Mouse (Mus musculus): ENCODE data around the gene Traf3. TPM values are rescaled to one million over a fixed set of nuclear protein-coding genes. Genes with fewer than 3 reads are reported as not detected.

The Traf3 gene
- polyA plus RNA-seq, 1 experiment from 2014 or later = 10.8 TPM

DNA sequence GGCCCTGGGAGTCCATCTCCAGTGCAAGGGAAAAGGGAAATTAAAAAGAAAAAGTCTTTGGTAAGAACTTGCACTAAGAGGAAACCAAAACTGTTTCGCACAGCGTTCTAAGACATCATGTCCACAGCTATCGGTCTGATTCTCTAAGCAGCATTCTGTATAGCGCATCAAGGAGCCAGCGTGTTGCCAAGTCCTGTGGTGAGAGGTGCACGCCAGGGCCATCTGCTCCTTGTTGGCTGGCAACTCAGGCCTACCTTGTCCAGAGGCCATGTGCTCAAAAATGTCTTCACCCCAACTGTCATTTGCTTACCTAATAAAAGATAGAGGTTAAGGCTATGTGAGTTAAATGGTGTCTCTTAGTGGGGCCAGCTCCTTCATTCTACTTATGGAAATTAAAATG is 75.7 kb downstream of the Traf3 start:
- Histone ChIP-seq H3K27ac (replicated peaks; ENCODE audit: low read depth, low read length) (no peak overlapping the region), H3K4me3 (ENCODE audit: low read depth, low read length) (no peak overlapping the region), H3K4me2 (ENCODE audit: low read depth, severe bottlenecking) (no peak overlapping the region), H3K9me3 (ENCODE audit: control insufficient read depth, low read length) (no peaks in the 10 kb centered on the region), H3K4me1 (ENCODE audit: control insufficient read depth, insufficient read depth, low read length) (no peaks in the 10 kb centered on the region), H3K9ac (ENCODE audit: low read length) (no peak overlapping the region), H3K27me3 (ENCODE audit: control insufficient read depth, insufficient read depth, low read length) (no peaks in the 10 kb centered on the region; the same call in 1 of the 2 replicates), H3K36me3 (ENCODE audit: control insufficient read depth, insufficient read depth, low read length) (peaks cover 6% of the 10 kb centered on the region; the same call in 1 of the 2 replicates)
- 96% methylated on average over 6 of the region's 6 CpGs for WGBS
- DNase-seq (ENCODE audit: low spot score) = no peak
- ATAC-seq (ENCODE audit: insufficient number of reproducible peaks, low FRiP score, low TSS enrichment, low read depth) = no peak

DNA sequence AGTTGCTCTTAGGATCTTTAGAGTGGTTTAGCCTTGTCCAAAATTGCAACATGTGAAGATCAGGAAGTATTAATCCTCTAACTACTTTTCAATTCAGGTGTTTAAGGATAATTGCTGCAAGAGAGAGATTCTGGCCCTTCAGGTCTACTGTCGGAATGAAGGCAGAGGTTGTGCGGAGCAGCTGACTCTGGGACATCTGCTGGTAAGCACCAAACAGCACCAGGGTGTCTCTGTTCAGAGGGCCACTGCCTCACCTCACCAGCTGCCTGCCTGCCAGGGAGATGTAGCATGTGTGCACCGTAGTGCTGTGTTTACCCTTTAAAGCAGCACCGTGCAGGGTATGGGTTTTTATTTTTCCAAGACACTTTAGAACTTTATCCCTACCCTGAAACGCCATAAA is 76.2 kb downstream of the Traf3 start:
- WGBS = 94% methylated on average over 5 of the region's 5 CpGs
- H3K4me3 ChIP-seq (ENCODE audit: low read depth, low read length) = no peak overlapping the region
- no peaks in the 10 kb centered on the region; the same call in 1 of the 2 replicates for H3K27me3 ChIP-seq (ENCODE audit: control insufficient read depth, insufficient read depth, low read length)
- no peaks in the 10 kb centered on the region for H3K4me1 ChIP-seq (ENCODE audit: control insufficient read depth, insufficient read depth, low read length)
- no peak overlapping the region for H3K4me2 ChIP-seq (ENCODE audit: low read depth, severe bottlenecking)
- no peaks in the 10 kb centered on the region for H3K9me3 ChIP-seq (ENCODE audit: control insufficient read depth, low read length)
- no peak for ATAC-seq (ENCODE audit: insufficient number of reproducible peaks, low FRiP score, low TSS enrichment, low read depth)
- no peak overlapping the region for H3K9ac ChIP-seq (ENCODE audit: low read length)
- no peak for DNase-seq (ENCODE audit: low spot score)
- peaks cover 6% of the 10 kb centered on the region; the same call in 1 of the 2 replicates for H3K36me3 ChIP-seq (ENCODE audit: control insufficient read depth, insufficient read depth, low read length)
- H3K27ac ChIP-seq (replicated peaks; ENCODE audit: low read depth, low read length) = no peak overlapping the region

DNA sequence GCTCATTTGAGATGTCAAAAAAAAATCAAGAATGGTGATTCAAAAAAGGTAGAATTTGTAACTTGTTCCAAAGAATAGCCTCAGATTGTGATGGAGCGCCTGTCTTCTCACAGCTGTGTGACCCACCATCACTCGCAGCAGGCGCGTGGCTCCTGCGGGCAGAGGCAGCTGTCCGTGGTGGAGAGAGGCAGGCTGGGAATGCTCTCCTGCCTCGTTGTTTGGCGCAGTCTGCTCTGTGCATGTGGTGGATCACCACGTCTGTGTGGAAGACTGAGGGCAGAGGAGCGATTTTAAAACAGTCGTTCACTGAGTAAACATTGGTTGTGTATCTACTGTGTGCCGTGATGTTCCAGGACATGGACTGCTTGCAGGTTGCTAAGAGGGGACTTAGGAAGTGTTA is 77.6 kb downstream of the Traf3 start:
- H3K4me1 ChIP-seq (ENCODE audit: control insufficient read depth, insufficient read depth, low read length) = no peaks in the 10 kb centered on the region
- no peaks in the 10 kb centered on the region for H3K27me3 ChIP-seq (ENCODE audit: control insufficient read depth, insufficient read depth, low read length)
- H3K36me3 ChIP-seq (ENCODE audit: control insufficient read depth, insufficient read depth, low read length) = no peaks in the 10 kb centered on the region
- no peaks in the 10 kb centered on the region for H3K9me3 ChIP-seq (ENCODE audit: control insufficient read depth, low read length)
- no peak for DNase-seq (ENCODE audit: low spot score)
- H3K27ac ChIP-seq (replicated peaks; ENCODE audit: low read depth, low read length) = no peak overlapping the region
- ATAC-seq (ENCODE audit: insufficient number of reproducible peaks, low FRiP score, low TSS enrichment, low read depth) = no peak
- no peak overlapping the region for H3K4me2 ChIP-seq (ENCODE audit: low read depth, severe bottlenecking)
- WGBS = 92% methylated on average over 12 of the region's 12 CpGs
- H3K9ac ChIP-seq (ENCODE audit: low read length) = no peak overlapping the region
- no peak overlapping the region for H3K4me3 ChIP-seq (ENCODE audit: low read depth, low read length)

DNA sequence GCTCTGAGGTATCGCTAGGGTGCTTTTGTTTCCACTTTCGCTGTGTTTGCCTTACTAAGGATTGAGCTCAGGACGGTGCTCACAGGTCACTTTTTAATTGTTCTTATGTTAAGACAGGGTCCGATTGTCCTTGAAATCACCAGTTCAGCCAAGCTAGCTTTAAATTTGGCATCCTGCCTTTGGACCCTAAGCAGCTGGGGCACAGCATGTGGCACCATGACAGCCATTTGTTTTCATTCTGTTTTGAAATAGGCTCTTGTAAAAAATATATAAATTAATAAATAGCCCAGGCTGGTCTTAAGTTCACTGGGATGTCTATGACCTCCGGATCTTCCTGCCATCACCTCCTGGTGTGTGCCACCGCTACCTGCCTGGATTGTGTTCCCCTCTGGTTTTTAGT is 78.9 kb downstream of the Traf3 start:
- no peaks in the 10 kb centered on the region for H3K27me3 ChIP-seq (ENCODE audit: control insufficient read depth, insufficient read depth, low read length)
- no peaks in the 10 kb centered on the region for H3K4me1 ChIP-seq (ENCODE audit: control insufficient read depth, insufficient read depth, low read length)
- WGBS = 93% methylated on average over 6 of the region's 6 CpGs
- no peak overlapping the region for H3K4me3 ChIP-seq (ENCODE audit: low read depth, low read length)
- DNase-seq (ENCODE audit: low spot score) = no peak
- no peaks in the 10 kb centered on the region for H3K9me3 ChIP-seq (ENCODE audit: control insufficient read depth, low read length)
- no peak overlapping the region for H3K9ac ChIP-seq (ENCODE audit: low read length)
- no peak overlapping the region for H3K4me2 ChIP-seq (ENCODE audit: low read depth, severe bottlenecking)
- ATAC-seq (ENCODE audit: insufficient number of reproducible peaks, low FRiP score, low TSS enrichment, low read depth) = no peak
- H3K27ac ChIP-seq (replicated peaks; ENCODE audit: low read depth, low read length) = no peak overlapping the region
- no peaks in the 10 kb centered on the region for H3K36me3 ChIP-seq (ENCODE audit: control insufficient read depth, insufficient read depth, low read length)

DNA sequence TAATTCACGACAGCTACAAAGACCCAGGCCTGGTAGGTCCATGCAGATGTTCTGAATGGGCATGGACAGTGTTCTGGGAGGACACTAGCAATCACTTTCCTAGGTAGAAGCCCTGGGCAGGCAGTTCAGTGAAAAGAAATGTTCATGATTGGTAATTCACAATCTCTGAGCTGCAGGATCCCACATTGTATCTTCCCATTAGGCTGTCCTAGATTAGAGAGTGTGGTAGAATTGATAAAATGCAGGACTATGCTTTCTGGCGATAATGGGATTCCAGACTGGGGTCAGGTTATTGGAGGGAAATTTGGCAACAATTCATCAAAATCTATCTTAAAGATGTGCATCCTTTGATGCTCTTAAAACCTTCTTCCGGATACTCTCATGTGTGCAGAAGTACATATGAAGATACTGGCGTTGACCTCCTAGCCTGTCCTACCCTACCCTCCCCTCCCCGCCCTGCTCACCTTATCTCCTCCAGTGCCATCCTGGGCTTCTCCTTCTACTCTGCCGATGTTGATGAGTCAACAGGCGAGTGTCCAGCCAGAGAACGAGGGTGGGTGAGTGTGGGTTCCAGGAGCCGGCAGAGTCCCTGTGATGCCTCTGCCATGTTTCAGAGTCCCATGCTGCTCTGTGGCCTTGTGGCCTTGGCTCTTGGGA is 80.8 kb downstream of the Traf3 start:
- no peak overlapping the region for H3K27ac ChIP-seq (replicated peaks; ENCODE audit: low read depth, low read length)
- H3K36me3 ChIP-seq (ENCODE audit: control insufficient read depth, insufficient read depth, low read length) = no peaks in the 10 kb centered on the region; the same call in 1 of the 2 replicates
- no peak overlapping the region for H3K4me2 ChIP-seq (ENCODE audit: low read depth, severe bottlenecking)
- H3K9me3 ChIP-seq (ENCODE audit: control insufficient read depth, low read length) = no peaks in the 10 kb centered on the region
- H3K4me3 ChIP-seq (ENCODE audit: low read depth, low read length) = no peak overlapping the region
- DNase-seq (ENCODE audit: low spot score) (no peak), ATAC-seq (ENCODE audit: insufficient number of reproducible peaks, low FRiP score, low TSS enrichment, low read depth) (no peak)
- WGBS = 91% methylated on average over 9 of the region's 9 CpGs
- H3K4me1 ChIP-seq (ENCODE audit: control insufficient read depth, insufficient read depth, low read length) = no peaks in the 10 kb centered on the region
- no peak overlapping the region for H3K9ac ChIP-seq (ENCODE audit: low read length)
- H3K27me3 ChIP-seq (ENCODE audit: control insufficient read depth, insufficient read depth, low read length) = no peaks in the 10 kb centered on the region

DNA sequence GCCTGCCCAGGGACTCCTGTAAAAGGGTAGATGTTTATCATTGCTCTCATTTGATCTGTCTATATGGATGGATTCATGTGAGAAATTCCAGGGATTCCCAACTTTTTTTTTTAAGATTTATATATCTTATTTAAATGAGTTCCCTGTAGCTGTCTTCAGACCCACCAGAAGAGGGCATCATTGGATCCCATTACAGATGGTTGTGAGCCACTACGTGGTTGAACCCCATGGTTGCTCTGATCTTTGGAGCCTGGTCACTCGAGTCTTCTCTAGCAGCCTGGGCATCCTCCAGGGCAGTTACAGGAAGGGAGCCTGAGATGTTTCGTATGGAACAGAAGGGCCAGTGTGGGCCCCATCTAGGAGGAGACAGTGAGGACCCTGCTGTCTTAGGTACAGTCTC is 82.9 kb downstream of the Traf3 start:
- WGBS = 60% methylated on average over 3 of the region's 3 CpGs
- ATAC-seq (ENCODE audit: insufficient number of reproducible peaks, low FRiP score, low TSS enrichment, low read depth) = no peak
- Histone ChIP-seq H3K4me1 (ENCODE audit: control insufficient read depth, insufficient read depth, low read length) (no peaks in the 10 kb centered on the region), H3K4me2 (ENCODE audit: low read depth, severe bottlenecking) (no peak overlapping the region), H3K9ac (ENCODE audit: low read length) (no peak overlapping the region), H3K27me3 (ENCODE audit: control insufficient read depth, insufficient read depth, low read length) (no peaks in the 10 kb centered on the region), H3K36me3 (ENCODE audit: control insufficient read depth, insufficient read depth, low read length) (no peaks in the 10 kb centered on the region; the same call in 1 of the 2 replicates), H3K9me3 (ENCODE audit: control insufficient read depth, low read length) (no peaks in the 10 kb centered on the region), H3K27ac (replicated peaks; ENCODE audit: low read depth, low read length) (no peak overlapping the region), H3K4me3 (ENCODE audit: low read depth, low read length) (no peak overlapping the region)
- no peak for DNase-seq (ENCODE audit: low spot score)

DNA sequence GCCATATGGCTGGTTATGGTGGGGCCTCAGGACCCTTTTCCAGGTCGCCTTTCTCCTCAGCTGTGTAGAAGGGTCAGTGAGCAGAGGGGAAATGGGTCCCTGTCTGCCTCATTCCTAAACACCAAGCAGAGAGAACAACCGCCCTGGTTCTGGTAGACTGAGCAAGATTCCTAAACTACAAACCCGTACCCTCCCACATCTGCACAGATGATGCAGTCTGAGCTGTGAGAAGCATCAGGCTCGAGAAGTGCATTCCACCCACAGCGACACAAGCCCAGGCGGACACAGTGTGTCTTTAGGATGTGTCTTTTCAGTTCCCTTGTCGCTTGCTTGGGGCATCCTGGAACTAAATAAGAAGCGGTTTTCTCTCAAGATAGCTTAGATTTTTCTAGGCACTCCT is 83.9 kb downstream of the Traf3 start:
- H3K27ac ChIP-seq (replicated peaks; ENCODE audit: low read depth, low read length) = no peak overlapping the region
- no peak overlapping the region for H3K4me2 ChIP-seq (ENCODE audit: low read depth, severe bottlenecking)
- H3K4me3 ChIP-seq (ENCODE audit: low read depth, low read length) = no peak overlapping the region
- no peaks in the 10 kb centered on the region for H3K27me3 ChIP-seq (ENCODE audit: control insufficient read depth, insufficient read depth, low read length)
- 86% methylated on average over 8 of the region's 8 CpGs for WGBS
- no peaks in the 10 kb centered on the region; the same call in none of the 2 replicates for H3K36me3 ChIP-seq (ENCODE audit: control insufficient read depth, insufficient read depth, low read length)
- no peak for DNase-seq (ENCODE audit: low spot score)
- H3K9me3 ChIP-seq (ENCODE audit: control insufficient read depth, low read length) = no peaks in the 10 kb centered on the region
- no peak for ATAC-seq (ENCODE audit: insufficient number of reproducible peaks, low FRiP score, low TSS enrichment, low read depth)
- H3K4me1 ChIP-seq (ENCODE audit: control insufficient read depth, insufficient read depth, low read length) = no peaks in the 10 kb centered on the region
- no peak overlapping the region for H3K9ac ChIP-seq (ENCODE audit: low read length)

DNA sequence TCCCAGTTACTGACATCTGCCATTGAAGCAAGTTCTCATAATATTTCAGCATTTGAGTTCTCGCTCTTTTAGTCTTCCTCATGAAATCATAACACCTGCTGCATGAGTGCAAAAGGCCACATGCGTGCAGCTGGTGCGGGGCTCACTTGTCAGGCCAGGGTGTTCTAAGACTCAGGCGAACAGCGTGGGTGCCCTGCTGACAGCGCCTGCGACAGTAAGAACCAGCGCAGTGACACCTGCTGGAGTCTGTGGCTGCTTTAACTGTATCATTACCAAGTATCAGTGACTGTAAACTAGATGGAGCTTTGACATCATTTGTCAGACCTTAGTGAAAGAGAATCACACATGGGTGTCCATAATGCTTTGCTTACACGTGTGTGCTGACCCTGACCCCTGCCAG is 85.1 kb downstream of the Traf3 start:
- no peak for DNase-seq (ENCODE audit: low spot score)
- WGBS = 75% methylated on average over 9 of the region's 9 CpGs

DNA sequence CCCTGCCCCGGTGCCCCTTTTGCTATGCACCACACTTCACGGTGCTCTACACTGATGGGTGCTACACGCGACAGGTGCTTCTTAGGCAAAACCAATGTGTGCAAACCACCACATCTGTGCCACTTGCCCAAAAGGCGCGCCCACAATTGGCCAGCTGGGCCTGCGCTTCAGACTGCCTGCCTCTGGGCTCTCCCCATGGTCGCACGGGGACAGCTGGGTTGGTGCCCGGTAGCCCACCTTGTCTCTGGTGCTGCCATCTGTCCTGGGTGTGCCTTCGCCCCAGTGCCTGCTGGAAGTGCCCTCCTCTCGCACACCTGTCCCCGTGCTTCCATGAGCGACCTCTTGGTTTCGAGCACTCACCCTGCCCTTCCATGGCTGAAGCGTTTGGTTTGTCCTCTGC is 97.5 kb downstream of the Traf3 start:
- Histone ChIP-seq H3K9me3 (ENCODE audit: control insufficient read depth, low read length) (no peaks in the 10 kb centered on the region), H3K4me2 (ENCODE audit: low read depth, severe bottlenecking) (no peak overlapping the region), H3K4me3 (ENCODE audit: low read depth, low read length) (no peak overlapping the region), H3K36me3 (ENCODE audit: control insufficient read depth, insufficient read depth, low read length) (peaks cover 3% of the 10 kb centered on the region; the same call in 1 of the 2 replicates), H3K4me1 (ENCODE audit: control insufficient read depth, insufficient read depth, low read length) (peaks cover 6% of the 10 kb centered on the region; the same call in 1 of the 2 replicates), H3K27me3 (ENCODE audit: control insufficient read depth, insufficient read depth, low read length) (no peaks in the 10 kb centered on the region), H3K27ac (replicated peaks; ENCODE audit: low read depth, low read length) (no peak overlapping the region), H3K9ac (ENCODE audit: low read length) (no peak overlapping the region)
- ATAC-seq (ENCODE audit: insufficient number of reproducible peaks, low FRiP score, low TSS enrichment, low read depth) = no peak
- WGBS = 97% methylated on average over 16 of the region's 16 CpGs
- DNase-seq (ENCODE audit: low spot score) = no peak

More for the DNA sequence above, 85.1 kb downstream of the Traf3 start:
- no peak overlapping the region for H3K9ac ChIP-seq (ENCODE audit: low read length)
- H3K27me3 ChIP-seq (ENCODE audit: control insufficient read depth, insufficient read depth, low read length) = no peaks in the 10 kb centered on the region
- H3K4me2 ChIP-seq (ENCODE audit: low read depth, severe bottlenecking) = no peak overlapping the region
- no peak overlapping the region for H3K4me3 ChIP-seq (ENCODE audit: low read depth, low read length)
- no peak overlapping the region for H3K27ac ChIP-seq (replicated peaks; ENCODE audit: low read depth, low read length)
- ATAC-seq (ENCODE audit: insufficient number of reproducible peaks, low FRiP score, low TSS enrichment, low read depth) = no peak
- H3K4me1 ChIP-seq (ENCODE audit: control insufficient read depth, insufficient read depth, low read length) = no peaks in the 10 kb centered on the region
- peaks cover 3% of the 10 kb centered on the region for H3K36me3 ChIP-seq (ENCODE audit: control insufficient read depth, insufficient read depth, low read length)
- no peaks in the 10 kb centered on the region for H3K9me3 ChIP-seq (ENCODE audit: control insufficient read depth, low read length)
